Mouse (Mus musculus) gastrocnemius, adult 18-20 months (tissue): ENCODE measurements around the gene Itih5. TPM values are rescaled to one million over a fixed set of nuclear protein-coding genes. Genes with fewer than 3 reads are reported as not detected.
A peak's percentile ranks its signal among the peaks of the same experiment; 100 is the strongest.

ENCODE experiments used
- DNase-seq: peaks from one replicate; pipeline ENCODE4 v3.0.0; 2021; ENCODE audit warnings: low spot score
- total RNA-seq, 2 experiments: library from RNA; stranded (reverse); gene quantifications; 2 replicates each; pipeline ENCODE4 v1.2.3; 2021

The Itih5 gene
- total RNA-seq, 2 experiments from 2014 or later = 10.2 to 12.7 TPM

DNA sequence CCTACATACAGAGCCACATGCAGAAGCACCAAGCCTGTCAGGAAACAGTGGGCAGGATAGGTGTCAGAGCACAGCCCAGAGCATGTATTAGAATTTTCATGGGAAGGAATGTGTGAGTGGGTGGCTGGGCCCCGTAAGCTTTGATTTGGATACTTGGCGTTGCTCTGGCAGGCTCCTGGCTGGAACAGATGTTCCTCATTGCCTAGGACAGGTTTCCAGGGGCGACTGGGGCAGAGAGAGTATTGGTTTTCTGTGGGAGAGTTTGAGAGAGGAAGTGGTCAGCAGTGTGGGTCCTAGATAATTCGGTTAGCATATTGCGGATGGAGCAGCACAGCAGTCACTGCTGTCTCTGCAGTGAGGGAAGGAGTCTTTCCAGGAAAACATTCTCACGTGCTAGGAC, 13.3 kb downstream of the Itih5 start:
- no peak for DNase-seq

DNA sequence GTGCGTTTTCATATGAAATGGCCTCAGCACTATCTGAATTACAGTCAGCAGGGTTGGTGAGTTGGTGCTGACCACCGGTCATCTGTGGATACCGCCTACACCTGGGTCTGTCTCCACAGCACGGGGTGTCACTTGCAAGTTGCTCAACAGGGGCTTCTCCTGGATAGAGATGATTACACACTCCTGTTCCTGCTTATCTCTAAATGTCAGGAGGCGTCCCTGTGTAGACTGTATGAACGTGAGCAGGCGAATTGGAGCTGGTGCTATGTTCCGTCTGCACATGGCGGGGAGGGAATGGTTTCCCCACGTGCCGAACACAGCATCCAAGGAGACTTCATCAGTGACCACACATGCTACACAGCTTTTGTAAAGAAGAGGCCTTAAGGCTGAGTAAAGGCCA, 13.9 kb downstream of the Itih5 start:
- no peak for DNase-seq

DNA sequence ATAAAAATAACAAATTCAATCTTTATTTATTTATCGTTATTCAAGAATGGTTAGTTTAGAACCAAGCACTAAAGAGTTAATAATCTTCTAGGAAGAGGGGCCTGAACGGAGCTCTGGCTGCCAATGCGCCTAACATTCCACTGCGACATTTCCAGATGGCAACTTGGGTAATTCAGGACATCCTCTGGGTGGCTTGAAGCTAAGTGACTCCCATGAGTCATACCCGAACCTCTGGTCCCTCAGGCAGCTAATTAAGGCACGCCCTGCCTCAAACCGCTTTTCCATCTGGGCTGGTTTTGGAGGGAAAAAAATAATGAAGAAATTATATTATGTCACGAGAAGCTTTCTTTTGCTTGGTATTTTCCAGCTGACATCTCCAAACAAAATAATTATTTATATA, 14.6 kb downstream of the Itih5 start:
- DNase-seq = peak; percentile 47

DNA sequence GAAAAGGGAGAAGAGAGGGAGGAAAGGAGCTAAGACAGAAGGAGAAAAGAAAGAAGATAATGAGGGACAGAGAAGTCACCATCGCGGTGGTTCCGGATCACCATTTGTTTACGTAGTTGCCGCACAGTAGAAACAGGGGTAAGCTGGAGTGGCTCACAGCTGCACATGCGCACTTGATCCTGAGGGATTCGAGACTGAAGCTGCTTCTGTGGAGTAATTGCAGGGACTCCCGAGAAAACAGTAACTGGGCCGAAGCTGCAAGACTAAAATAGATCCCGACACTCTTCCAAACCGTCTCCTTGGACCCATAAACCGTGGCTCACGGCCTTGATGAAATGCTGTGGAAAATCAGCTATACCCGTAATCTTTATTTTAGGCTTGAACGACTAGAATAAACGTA, 16.6 kb downstream of the Itih5 start:
- DNase-seq = peak; percentile 40

DNA sequence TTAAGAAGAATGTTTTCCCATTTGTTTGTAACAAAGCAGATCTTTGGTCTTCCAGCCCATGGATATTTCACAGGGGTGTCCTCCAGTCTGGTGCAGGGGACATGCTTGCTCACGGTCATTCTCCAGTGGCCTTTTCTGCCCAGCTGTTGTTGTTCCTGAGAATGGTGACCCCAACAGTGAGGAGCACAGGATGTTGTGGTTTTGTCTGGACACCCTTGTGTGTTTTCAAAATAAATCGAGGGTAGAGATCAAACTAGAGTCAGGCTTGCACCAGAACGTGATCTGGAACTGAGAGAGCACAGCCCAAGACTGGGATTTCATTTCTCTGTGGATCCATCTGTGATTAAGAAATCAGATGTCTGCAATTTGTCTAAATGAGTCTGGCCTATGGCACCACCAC, 40.2 kb downstream of the Itih5 start:
- DNase-seq = no peak

DNA sequence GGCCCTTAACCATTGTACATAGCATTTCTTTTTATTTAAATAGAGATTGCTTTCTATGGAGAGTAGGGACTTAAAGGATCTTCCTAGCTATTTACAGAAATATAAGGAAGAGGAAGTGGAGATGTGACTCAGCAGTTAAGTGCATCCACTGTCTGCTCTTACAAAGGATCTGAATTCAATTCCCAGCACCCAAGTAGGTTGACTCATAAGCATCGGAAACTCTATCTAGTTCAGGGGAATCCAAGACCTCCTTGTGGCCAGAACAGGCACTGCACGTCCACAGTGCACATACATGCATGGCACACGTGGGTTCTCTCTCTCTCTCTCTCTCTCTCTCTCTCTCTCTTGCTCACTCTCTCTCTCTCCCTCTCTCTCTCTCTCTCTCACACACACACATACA, 41.8 kb downstream of the Itih5 start:
- DNase-seq = no peak

DNA sequence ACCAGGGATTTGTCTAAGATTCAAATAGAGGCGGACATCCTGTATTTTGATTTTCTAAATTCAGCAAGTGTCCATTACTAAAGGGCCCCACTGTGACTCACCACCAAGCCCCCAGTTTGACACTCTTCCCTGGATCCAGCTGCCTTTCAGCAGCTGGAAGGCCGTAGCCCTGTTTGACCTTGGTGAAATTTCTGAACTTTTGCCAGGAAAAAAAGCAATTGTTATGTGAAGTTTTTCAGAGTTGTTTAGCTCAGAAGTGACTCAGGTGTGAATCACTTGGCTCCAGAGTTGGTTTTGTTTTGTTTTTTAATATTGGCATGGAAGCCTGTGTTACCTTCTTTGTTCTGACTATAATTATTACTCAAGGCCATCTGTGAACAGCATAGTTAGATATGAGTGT, 46.0 kb downstream of the Itih5 start:
- no peak for DNase-seq

DNA sequence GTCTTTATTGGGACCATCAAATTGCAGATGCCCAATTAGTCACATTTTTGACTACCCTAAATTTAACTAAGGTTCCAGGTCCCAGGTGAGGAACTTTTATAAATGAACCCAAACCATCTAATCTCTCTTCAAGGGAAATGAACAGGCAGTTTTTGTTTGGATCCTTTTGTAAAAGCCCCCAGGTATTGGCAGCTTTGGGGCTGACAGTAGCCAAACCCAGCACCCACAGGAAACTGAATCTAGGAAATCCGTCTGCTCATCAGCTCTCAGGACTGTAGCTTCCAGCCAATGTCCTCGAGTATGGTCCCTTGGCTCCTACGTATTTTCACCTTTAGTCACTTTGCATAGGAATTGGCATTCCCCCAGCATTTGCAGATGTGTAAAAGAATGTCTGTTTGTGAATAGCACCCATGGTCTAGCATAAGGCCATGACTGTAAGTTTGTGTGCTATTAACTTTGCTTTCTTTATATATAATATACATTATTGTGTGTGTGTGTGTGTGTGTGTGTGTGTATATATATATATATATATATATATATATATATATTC, 47.4 kb downstream of the Itih5 start:
- no peak for DNase-seq

DNA sequence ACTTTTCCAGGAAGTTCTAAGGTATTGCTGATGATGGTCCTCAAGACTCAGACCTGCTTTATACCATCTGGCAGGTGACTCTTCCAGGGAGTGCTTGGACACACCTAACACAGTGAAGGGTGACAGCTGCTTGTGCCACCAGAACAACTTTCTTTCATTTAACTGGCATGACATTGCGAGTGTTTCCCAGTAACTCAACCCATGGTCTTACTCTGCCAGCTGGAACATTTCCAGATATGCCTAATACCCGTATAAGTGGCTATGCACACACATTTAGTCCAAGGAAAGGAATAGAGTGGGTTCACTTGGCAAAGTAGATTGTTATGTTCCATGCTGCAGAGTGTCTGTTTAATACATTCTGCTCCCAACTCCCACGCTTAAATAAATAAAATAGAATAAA, 50.9 kb downstream of the Itih5 start:
- no peak for DNase-seq

DNA sequence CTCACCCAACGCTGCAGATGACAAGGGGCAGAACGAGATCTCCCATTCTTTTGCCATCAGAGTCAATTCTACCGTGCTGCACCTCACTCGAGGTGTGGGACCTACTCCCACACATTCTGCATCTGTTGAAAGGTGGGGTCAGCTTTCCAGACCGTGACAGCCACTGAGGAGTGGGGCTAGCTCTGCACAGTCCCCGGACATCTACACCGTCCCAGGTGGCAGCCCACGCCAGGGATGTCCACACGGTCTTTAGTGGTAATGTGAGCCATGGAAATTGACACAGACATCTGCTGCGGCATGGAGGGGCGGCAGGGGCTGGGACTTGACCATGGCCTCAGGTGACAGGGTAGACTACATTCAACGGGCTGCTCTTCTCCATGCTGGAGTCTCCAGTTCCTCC, 60.1 kb downstream of the Itih5 start:
- DNase-seq = no peak

DNA sequence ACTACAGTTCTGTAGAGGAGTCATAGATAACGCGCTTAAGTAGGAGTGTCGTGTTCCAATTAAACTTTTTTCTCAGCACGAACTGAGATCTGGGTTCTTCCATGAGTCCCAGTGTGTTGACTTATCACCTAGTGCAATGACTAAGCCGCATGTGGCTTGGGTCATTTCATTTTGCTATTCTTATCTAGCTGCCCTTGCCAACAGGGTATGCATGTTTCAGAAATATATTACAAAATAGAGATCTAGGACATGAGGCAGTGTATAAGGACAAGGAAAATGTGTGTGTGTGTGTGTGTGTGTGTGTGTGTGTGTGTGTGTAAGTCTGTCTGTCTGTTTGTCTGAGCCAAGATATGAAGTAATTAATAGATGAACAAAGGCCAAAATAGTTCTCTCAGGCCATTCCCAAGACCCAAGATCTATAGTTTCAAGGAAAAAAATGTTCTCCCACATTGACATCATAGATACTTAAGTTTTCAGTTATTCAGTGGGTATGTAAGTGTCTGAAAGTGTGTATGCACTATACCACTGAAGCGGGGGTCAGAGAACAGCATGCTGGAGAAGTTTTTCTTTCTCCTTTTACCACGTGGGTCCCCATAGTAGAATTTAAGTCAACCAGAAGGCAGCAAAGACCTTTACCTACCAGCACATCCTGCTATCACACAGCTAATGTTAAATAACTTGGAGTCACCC, 62.6 kb downstream of the Itih5 start:
- DNase-seq = no peak

DNA sequence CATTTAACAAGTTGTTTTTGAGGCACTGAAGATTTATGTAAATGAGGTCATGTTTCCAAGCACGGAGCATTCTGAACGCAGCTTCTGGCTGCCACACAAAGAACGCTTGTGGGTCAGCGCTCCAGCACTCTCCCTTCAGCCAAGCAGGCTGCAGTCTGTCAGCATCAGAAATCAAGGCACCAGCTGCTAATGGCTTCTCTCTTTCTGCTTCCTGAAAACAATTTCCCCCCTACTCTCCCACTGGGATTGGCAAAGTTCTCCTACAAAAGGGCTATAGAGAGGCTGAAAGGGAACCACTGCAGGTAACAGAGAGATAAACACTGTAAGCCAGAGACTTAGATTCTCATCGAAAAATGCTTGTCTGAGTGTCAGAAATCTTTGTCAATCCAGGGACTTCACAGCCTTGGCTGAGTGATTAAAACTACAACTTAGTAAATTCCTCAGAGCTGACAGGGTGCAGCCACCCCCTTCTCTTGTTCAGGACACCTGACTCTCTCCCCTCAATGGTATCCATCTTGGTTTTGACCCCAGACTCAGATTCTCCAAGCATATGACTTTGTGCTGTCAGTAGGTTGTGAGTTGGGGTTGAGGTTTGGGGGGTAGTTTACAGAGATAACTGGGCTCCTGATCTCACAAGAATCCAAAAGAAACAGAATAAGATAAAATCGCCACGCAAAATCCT, 63.3 kb downstream of the Itih5 start:
- DNase-seq = peak; percentile 30

DNA sequence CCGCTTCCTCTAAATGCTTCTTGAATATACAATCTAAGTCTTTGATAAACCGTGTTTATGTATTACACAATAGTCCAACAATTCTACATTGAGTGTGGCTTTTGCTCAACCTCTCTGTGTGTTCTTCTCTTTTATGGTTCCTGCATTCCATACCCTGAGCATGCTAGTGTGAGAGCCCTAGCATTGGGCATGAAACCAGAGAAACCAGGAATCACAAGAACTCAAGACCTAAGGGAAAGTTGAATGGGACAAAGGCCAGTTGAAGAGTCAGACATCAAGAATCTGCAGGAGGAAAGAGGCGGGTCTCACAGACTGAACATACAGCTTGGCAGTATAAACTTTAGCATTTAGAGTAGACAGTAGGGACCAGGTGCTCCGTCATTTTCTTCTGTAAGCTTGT, 68.5 kb downstream of the Itih5 start:
- DNase-seq = no peak

DNA sequence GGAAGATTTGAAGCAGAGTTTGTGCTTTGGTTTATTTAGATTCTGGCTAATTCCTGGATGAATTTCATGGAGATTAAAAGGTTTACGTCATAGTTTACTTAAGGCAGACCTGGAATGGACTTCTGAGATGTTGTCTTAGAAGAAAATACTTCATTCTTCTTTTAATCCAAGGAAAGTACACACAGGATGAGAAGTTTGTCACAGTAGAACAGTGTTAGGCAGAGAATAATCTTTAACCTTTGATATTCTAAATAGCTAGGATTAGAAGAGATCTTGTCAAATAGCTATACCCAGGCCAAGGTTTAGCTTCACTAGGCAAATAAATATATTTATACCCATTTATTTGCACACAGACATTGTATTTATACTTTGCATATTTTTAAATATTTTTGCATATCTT, 73.5 kb downstream of the Itih5 start:
- DNase-seq = no peak

DNA sequence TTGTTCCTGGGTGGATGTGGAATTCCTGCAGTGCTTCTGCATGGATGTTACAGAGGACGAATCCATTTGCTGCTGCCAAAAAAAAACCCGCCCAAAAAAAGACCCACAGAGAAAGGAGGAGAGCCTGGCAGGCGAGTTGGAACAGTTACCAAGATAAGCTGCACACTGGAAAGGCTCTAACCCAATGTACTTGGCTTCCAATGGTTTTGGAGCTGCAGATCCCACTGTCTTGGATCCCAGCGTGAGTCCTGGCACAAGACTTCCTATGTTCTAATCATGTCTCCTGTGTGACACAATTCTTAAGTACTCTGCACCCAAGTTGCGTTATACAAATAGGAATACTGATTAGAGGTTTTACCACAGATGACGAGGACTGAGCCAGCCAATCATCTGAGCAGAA, 78.6 kb downstream of the Itih5 start:
- DNase-seq = peak; percentile 48

DNA sequence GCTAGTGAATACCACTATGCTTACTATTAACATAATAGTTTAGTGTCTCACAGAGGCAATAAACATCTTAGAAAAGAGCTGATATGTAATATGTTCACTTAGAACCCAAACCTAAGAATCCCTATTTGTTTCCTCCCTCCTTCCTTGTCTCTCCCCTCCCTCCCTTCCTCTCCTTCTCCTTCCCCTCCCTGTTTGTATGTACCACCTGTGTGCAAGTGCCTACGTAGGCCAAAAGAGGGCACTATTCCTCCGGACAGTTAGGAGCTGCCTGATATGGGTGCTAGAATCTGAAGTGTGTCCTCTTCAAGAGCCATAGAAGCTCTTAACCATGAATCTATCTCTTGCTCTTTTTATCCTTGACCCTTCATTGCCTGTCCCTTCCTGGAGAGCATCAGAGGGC, 83.2 kb downstream of the Itih5 start:
- DNase-seq = no peak

DNA sequence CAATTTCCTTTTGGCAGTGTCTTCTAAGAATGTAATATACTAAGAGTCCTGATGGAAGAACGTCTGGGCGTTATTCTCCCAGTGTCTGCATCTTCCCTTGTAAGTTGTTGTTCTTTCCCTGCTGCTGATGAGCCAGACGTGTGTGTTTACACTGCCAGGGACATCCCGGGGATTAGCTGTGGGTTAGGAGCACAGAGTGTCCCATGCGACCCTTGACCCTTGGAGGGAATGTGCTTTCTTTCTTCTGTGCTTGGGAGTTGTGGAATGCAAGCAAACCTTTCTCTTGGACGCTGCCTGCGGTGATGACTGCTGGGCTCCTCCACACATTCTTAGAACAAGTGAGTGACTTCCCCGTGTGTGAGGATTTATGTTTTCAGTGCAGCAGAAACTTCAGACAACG, 89.6 kb downstream of the Itih5 start:
- peak; percentile 44 for DNase-seq

DNA sequence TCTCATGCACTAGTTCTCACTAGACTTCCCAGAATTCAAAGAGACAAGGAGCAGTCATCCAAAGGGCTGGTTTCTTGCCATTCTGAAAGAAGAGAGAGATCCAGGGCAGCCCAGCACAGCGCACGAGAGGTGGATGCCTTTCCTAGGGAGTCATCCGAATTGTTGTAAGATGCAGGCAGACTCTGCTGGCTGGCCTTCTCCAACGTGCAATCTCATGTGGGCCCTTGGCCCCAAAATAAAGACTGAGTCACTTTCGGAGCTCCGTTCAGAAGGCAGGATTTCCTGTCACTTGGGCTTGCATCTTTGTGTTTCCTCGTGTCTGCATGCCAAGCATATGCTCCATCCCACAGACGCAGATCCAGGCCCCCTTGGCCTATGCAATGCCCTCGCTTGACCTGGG, 97.1 kb downstream of the Itih5 start:
- peak; percentile 73 for DNase-seq

DNA sequence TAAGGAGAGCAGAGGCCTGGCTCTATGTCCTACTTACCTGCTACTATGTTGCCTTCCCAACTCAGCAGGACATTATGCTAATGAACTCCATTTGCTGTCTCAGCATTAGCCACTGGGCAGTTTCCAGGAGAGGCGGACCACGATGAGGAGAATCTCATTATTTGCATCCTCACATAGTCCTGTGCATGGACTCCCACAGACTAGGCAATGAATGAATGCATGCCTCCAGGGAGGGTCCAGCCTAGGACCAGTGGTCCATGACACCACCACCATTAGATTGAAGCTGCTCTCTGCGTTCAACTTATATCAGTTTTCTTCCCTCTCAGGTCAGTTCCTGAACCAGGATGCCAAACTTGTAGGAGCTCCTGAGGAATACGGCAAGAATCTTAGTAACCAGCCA, 97.6 kb downstream of the Itih5 start:
- no peak for DNase-seq

DNA sequence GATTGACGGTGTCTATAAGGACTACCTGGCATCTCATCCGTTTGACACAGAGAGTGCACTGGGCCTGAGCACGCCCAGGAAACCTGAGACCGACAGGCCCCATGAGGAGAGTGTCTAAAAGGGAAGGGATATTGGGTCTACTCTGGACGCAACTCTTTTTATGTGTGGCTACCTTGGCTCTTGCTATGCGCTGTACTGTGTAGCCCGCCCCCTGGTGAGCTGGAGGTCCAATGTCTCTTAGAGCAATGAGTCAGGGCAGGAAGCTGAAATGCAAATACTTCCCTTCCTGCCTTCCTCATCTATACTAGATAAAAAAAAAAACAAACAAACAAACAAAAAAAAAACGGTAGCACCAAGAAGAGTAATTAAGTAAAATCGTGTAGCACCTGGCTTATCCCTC, 98.1 kb downstream of the Itih5 start:
- DNase-seq = no peak

DNA sequence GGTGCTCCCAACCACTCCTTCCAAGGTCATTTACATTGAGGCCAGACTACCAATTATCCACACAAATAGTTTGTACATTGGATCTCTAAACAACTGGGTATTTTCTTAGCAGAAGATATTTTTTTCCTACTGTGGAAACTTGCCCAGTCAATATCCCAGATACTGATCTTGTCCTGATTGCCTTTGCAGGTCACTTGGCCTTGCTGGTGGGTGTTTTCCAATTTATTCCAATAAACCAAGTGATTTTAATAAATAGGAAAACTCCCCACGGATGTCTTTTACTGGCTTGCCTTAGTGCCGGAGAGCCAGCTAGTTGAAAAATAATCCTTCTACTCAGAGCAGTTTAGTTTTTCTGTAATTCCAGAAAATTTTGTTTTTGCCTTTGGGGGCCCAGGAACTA, 98.6 kb downstream of the Itih5 start:
- peak; percentile 29 for DNase-seq

DNA sequence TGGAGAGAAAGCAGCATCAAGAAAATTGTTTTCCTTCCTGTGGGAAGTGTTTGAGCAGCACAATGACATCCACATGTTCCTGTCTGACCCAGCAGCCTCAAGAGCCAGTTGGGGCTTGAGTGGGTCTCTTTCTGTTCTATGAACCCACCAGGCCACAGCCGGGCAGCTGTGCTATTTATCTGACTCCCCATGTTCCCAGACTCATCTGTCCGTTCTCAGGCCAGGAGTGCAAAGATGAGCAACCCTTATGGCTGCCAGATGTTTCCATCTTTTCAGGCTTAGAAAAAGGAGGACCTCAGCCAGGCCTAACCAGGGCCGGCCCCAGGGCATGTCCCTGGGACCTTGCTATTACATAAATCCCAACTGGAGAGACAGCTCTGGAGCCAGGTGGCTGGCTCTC, 100.0 kb downstream of the Itih5 start:
- DNase-seq = no peak

DNA sequence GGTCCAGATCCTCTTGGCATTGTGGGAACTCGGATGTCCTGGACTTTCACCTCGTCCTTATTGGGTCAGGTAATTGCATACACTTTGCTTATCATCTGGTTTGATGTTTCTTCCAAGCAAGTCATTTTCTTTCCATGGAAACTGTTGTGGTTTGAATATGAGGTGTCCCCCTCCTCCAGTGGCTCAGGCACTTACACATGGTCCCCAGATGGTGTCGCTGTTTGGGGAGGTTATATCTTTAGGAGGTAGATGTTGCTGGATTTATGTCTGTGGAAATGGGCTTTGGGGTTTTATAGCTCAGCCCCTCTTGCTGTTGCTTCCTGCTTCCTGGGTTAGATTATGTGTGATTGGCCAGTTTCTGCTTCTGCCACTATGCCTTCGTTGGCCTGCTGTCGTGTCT, 103.6 kb downstream of the Itih5 start:
- no peak for DNase-seq
